Mouse (Mus musculus) lung, adult 2 months (tissue): Measurements from ENCODE around the gene Alox5ap.

ENCODE experiments used
- CTCF ChIP-seq: fragments of 200-500 bp; IDR thresholded peaks from 2 replicates; pipeline ENCODE4 v1.5.1; 2011; ENCODE audit warnings: mild to moderate bottlenecking, low read length, control low read depth; ENCODE audit not compliant: insufficient read depth
- POLR2A ChIP-seq: fragments of 200-500 bp; IDR thresholded peaks from 2 replicates; pipeline ENCODE4 v1.6.1; 2011; ENCODE audit warnings: low read depth, mild to moderate bottlenecking, control low read depth, low read length, borderline replicate concordance; ENCODE audit errors: extremely low read depth

DNA sequence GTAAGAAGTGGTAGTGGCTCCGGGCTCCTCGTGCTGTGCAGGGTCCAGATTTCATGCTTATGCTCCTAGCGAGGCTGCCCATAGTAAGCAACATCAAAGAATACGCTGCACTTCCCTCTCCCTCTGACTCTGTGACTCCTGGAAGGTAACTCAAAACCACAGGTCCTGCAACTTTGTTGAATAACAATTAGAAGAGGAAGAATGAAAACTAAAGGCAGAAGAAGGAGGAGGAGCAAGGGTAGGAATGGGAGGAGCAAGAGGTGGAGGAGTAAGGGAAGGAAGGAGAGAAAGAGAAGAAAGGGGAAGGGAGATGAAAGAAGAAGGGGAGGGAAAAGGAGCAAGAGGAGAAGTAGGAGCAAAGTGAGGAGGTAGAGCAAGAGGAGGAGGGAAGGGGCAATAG is at the start of gene Alox5ap:
- TF ChIP-seq POLR2A: no peak
- TF ChIP-seq CTCF: no peak
